Mouse (Mus musculus) erythroblast, embryonic 14.5 days (primary cell): ENCODE measurements around the gene Klf1.

Experiments used
- GATA1 ChIP-seq: IDR thresholded peaks from 2 replicates; pipeline ENCODE4 v1.6.1; 2012; ENCODE audit warnings: low read length, inconsistent platforms, mixed read lengths
- TAL1 ChIP-seq: IDR thresholded peaks from 3 replicates; pipeline ENCODE4 v1.6.1; 2012; ENCODE audit warnings: low read length, inconsistent platforms, mixed read lengths

DNA sequence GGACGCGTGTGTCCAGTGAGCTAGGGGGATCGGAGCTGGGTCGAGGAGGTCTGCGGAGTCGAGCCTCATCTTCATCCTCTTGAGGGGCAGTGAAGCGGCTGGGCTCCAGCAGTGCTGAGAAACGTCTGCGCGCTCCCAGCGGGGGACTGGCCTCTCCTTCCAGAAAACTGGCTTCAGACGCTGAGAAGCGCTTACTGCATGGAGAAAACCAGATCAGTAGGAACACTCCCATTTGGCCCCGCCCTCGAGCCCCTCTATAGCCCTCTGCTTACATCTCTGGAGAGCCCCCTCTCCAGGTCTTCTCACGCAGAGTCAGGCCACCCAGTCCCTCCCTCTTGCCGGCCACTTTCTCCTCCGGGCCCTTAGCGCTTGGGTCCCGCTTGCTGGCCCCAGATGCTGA is 16.1 kb downstream of the Klf1 start:
- TF ChIP-seq GATA1 (no peak), TAL1 (no peak)
